Mouse (Mus musculus): ENCODE measurements around the gene Klhl2.

- TF ChIP-seq CTCF (IDR thresholded peaks at IDR 0.05; ENCODE audit: borderline replicate concordance, extremely low read depth, insufficient read depth, insufficient read length), result no peak
- no peak for TF ChIP-seq POLR2A (IDR thresholded peaks at IDR 0.05; ENCODE audit: borderline replicate concordance, extremely low read depth, insufficient read depth, insufficient read length, poor library complexity, severe bottlenecking)
These were observed 51.3 kb downstream of the Klhl2 start for GRCm38 (mm10) chr8:64798503-64798902.

Measured in brain, embryonic 14.5 days (tissue).